Mouse (Mus musculus): ENCODE measurements around the gene Ube2v1.

Gene Ube2v1

GRCm38 (mm10) chr2:167631591-167632448 is at the start of gene Ube2v1:
Ube2v1 (minus strand) TSS chr2:167632095.
- DNase-seq (ENCODE audit: low read depth, low spot score), result peak; percentile 99

- DNase-seq (ENCODE audit: low read depth, low spot score), result peak; percentile 65
Measured at GRCm38 (mm10) chr2:167680657-167681056, 48.8 kb upstream of the Ube2v1 start.

- DNase-seq (ENCODE audit: low read depth, low spot score), result peak; percentile 80
Measured at GRCm38 (mm10) chr2:167679902-167680430, 48.1 kb upstream of the Ube2v1 start.

- DNase-seq (ENCODE audit: low read depth, low spot score), result no peak
Measured at GRCm38 (mm10) chr2:167678600-167678999, 46.7 kb upstream of the Ube2v1 start.

GRCm38 (mm10) chr2:167675120-167675909 is 43.4 kb upstream of the Ube2v1 start:
- DNase-seq (ENCODE audit: low read depth, low spot score), result peak; percentile 54

- peak; percentile 44 for DNase-seq (ENCODE audit: low read depth, low spot score)
Measured at GRCm38 (mm10) chr2:167672212-167672685, 40.4 kb upstream of the Ube2v1 start.

- DNase-seq (ENCODE audit: low read depth, low spot score), result no peak
Measured at GRCm38 (mm10) chr2:167671101-167671633, 39.3 kb upstream of the Ube2v1 start.

GRCm38 (mm10) chr2:167669398-167669797 is 37.5 kb upstream of the Ube2v1 start:
- DNase-seq (ENCODE audit: low read depth, low spot score), result no peak

- DNase-seq (ENCODE audit: low read depth, low spot score), result no peak
Measured at GRCm38 (mm10) chr2:167668426-167668825, 36.5 kb upstream of the Ube2v1 start.

- no peak for DNase-seq (ENCODE audit: low read depth, low spot score)
Measured at GRCm38 (mm10) chr2:167665972-167666713, 34.2 kb upstream of the Ube2v1 start.

- no peak for DNase-seq (ENCODE audit: low read depth, low spot score)
Measured at GRCm38 (mm10) chr2:167662713-167663112, 30.8 kb upstream of the Ube2v1 start.

GRCm38 (mm10) chr2:167661270-167662203 is 29.6 kb upstream of the Ube2v1 start, which contains the start of gene Gm20431:
Gm20431 (minus strand) TSS chr2:167661496.
- DNase-seq (ENCODE audit: low read depth, low spot score), result peak; percentile 97

GRCm38 (mm10) chr2:167660611-167660971 is 28.7 kb upstream of the Ube2v1 start:
- DNase-seq (ENCODE audit: low read depth, low spot score), result no peak

GRCm38 (mm10) chr2:167659847-167660610 is 28.1 kb upstream of the Ube2v1 start:
- DNase-seq (ENCODE audit: low read depth, low spot score), result peak; percentile 69

- no peak for DNase-seq (ENCODE audit: low read depth, low spot score)
Measured at GRCm38 (mm10) chr2:167659177-167659846, 27.4 kb upstream of the Ube2v1 start.

GRCm38 (mm10) chr2:167658712-167659111 is 26.8 kb upstream of the Ube2v1 start:
- no peak for DNase-seq (ENCODE audit: low read depth, low spot score)

- DNase-seq (ENCODE audit: low read depth, low spot score), result no peak
Measured at GRCm38 (mm10) chr2:167657973-167658372, 26.1 kb upstream of the Ube2v1 start.

- peak; percentile 47 for DNase-seq (ENCODE audit: low read depth, low spot score)
Measured at GRCm38 (mm10) chr2:167656629-167657478, 25.0 kb upstream of the Ube2v1 start.

Data from brain, adult 2 months (tissue).